Mouse (Mus musculus) heart, embryonic 14.5 days (tissue): ENCODE measurements around the gene U2surp. TPM values are rescaled to one million over a fixed set of nuclear protein-coding genes. Genes with fewer than 3 reads are reported as not detected.

Experiments
- ATAC-seq: fragments of 200-750 bp; cut with Nextera tagmentation; 2 replicates; pipeline ENCODE4 v1.8.0; 2017; ENCODE audit warnings: low read depth, moderate TSS enrichment; ENCODE audit not compliant: insufficient number of reproducible peaks, insufficient read depth, low FRiP score
- H3K27ac ChIP-seq, 2 experiments: fragments of 200-500 bp in 1 of 2; fragments of 300-500 bp in 1 of 2; sonication (generic) in 1 of 2; replicated peaks in 1 of 2; 2 replicates each; pipeline ENCODE4 v1.5.1; 2012 to 2014; ENCODE audit warnings: low read depth in 2 of 2, low read length in 2 of 2, control low read depth in 1 of 2, mild to moderate bottlenecking in 1 of 2, mixed read lengths in 1 of 2; ENCODE audit not compliant: control insufficient read depth in 1 of 2, insufficient read depth in 1 of 2
- H3K27me3 ChIP-seq: fragments of 300-500 bp; sonication (generic); 2 replicates; pipeline ENCODE4 v1.6.1; 2014; ENCODE audit warnings: mild to moderate bottlenecking, low read length, control low read depth; ENCODE audit not compliant: control insufficient read depth, insufficient read depth
- H3K36me3 ChIP-seq: fragments of 300-500 bp; sonication (generic); 2 replicates; pipeline ENCODE4 v1.6.1; 2014; ENCODE audit warnings: mild to moderate bottlenecking, control low read depth, low read length, mixed read lengths; ENCODE audit not compliant: control insufficient read depth, insufficient read depth
- H3K4me1 ChIP-seq, 2 experiments: fragments of 200-500 bp in 1 of 2; fragments of 300-500 bp in 1 of 2; sonication (generic) in 1 of 2; 2 replicates each; pipeline ENCODE4 v1.6.1; 2012 to 2014; ENCODE audit warnings: low read length in 2 of 2, control low read depth in 1 of 2, mixed read lengths in 1 of 2; ENCODE audit not compliant: control insufficient read depth in 2 of 2, insufficient read depth in 2 of 2
- H3K4me2 ChIP-seq: fragments of 300-500 bp; sonication (generic); 2 replicates; pipeline ENCODE4 v1.6.1; 2014; ENCODE audit warnings: mild to moderate bottlenecking, low read length
- H3K4me3 ChIP-seq, 2 experiments: fragments of 200-500 bp in 1 of 2; fragments of 300-500 bp in 1 of 2; sonication (generic) in 1 of 2; 2 replicates each; pipeline ENCODE4 v1.5.1; 2012 to 2014; ENCODE audit warnings: low read length in 2 of 2, mild to moderate bottlenecking in 2 of 2, control low read depth in 1 of 2, low read depth in 1 of 2, moderate library complexity in 1 of 2; ENCODE audit not compliant: control insufficient read depth in 1 of 2, insufficient read depth in 1 of 2
- H3K9ac ChIP-seq: fragments of 300-500 bp; sonication (generic); 2 replicates; pipeline ENCODE4 v1.6.1; 2014; ENCODE audit warnings: mild to moderate bottlenecking, low read length
- H3K9me3 ChIP-seq: fragments of 300-500 bp; sonication (generic); 2 replicates; pipeline ENCODE4 v1.6.1; 2016; ENCODE audit warnings: low read length, control low read depth; ENCODE audit not compliant: control insufficient read depth
- WGBS: fragments of 180-500 bp; shearing (Covaris S2); extraction: QIAGEN DNeasy Blood & Tissue Kit; methylation state at CpG from one replicate; pipeline ENCODE4 v1.1.7; 2014; 5-methylcytosine and 5-hydroxymethylcytosine counted together
- polyA plus RNA-seq: library from polyadenylated mRNA; unstranded; fragments of >200 nt; fragmentation: Nextera tagmentation; extraction: Ambion mirVana; gene quantifications from 2 replicates; pipeline ENCODE4 v1.2.1, GENCODE M21; 2014

Gene U2surp
- polyA plus RNA-seq, 1 experiment from 2014 or later: 77.6 TPM

DNA sequence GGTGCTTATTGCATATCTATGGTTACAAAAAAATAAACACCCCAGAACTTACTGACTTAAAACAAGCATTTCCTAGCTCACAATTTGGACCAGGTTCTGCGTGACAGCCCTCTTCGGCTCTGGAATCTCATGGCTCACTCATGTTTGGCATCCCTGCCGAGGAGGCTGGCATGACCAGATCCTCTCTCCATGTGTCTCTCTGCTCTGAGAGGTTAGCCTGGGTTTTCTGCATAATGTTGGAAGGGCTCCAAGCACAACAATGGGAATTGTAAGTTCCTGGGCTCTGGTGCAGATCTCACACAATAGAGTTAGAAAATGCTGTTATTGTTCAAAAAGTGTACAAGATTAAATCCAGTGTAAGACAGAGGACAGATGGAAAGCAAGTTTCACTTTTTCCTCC, 19.3 kb upstream of the U2surp start:
- Histone ChIP-seq H3K27me3 (no peaks in the 10 kb centered on the region), H3K36me3 (no peaks in the 10 kb centered on the region), H3K4me1 (no peaks in the 10 kb centered on the region), H3K4me2 (no peak overlapping the region), H3K9me3 (no peaks in the 10 kb centered on the region), H3K27ac (no peak overlapping the region), H3K9ac (no peak overlapping the region), H3K4me3 (no peak overlapping the region)
- 56% methylated on average over 3 of the region's 3 CpGs for WGBS
- ATAC-seq: no peak

DNA sequence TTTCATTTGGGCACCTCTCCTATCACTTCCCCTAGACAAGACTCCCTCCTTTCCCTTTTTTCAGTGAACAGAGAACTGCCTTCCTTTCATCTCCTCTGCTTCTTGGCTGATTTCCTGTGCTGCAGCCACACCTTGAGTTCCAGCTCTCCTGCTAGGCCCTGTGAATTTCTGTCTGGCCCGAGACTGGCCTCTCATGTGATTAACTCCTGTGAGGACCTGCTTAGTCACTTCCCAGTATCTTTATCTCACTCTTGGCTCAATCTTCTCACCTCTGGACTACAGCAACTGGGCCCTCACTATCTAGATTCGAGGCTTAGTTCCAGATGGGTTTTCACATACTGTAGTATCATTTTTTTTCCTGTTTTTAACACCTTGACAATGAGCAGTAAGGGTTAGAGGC, 15.9 kb upstream of the U2surp start:
- WGBS: 13% methylated on average over 2 of the region's 2 CpGs
- Histone ChIP-seq H3K9ac (no peak overlapping the region), H3K36me3 (no peaks in the 10 kb centered on the region), H3K4me1 (no peaks in the 10 kb centered on the region), H3K27ac (no peak overlapping the region), H3K4me3 (no peak overlapping the region), H3K9me3 (no peaks in the 10 kb centered on the region), H3K4me2 (no peak overlapping the region), H3K27me3 (no peaks in the 10 kb centered on the region)
- ATAC-seq: no peak

DNA sequence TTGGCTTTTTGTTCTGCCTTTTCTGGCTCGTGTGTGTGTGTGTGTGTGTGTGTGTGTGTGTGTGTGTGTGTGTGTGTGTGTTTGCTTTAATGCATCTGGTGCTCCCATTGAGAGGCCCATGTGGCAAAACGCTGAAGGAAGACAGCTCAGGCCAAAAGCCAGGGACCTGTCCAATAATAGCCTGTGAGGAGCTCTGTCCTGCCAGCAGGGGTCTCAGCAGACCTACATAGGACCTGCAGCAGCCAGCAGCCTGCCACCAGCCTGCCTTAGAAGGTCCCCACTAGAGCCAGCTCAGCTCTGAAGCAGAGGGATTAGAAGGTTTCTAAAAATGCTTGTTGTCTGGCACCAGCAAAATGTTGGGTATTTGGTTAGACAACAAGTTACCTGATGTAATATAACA, 14.2 kb upstream of the U2surp start:
- 23% methylated on average over 2 of the region's 2 CpGs for WGBS
- H3K36me3 ChIP-seq: no peaks in the 10 kb centered on the region
- ATAC-seq: peak; percentile 76; the same call in 1 of the 2 replicates

DNA sequence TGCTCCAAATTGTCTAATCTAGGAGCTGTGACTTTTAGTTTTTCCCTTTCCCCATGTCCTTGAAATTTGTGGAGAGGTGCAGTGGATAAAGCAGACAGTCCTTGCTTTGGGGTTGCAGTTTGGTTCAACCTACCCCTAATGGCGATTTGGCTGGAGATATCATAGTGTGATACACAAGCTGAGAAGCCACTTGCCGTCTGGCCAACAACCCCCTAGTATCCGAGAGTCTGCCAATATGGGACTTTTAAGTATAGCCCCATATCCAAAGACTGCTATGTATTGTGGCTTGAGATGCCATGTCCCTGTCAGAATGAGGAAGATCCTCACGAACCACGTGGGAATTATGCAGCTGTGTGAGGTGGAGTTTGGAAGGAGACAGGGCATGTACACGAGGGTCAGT, 13.6 kb upstream of the U2surp start:
- no peak overlapping the region for H3K4me2 ChIP-seq
- WGBS: 78% methylated on average over 6 of the region's 6 CpGs
- no peak overlapping the region for H3K4me3 ChIP-seq
- no peak for ATAC-seq
- H3K36me3 ChIP-seq: no peaks in the 10 kb centered on the region
- H3K9ac ChIP-seq: no peak overlapping the region
- H3K4me1 ChIP-seq: no peaks in the 10 kb centered on the region
- no peak overlapping the region for H3K27ac ChIP-seq
- H3K27me3 ChIP-seq: no peaks in the 10 kb centered on the region
- no peaks in the 10 kb centered on the region for H3K9me3 ChIP-seq

More for the DNA sequence above, 14.2 kb upstream of the U2surp start:
- Histone ChIP-seq H3K4me1 (no peaks in the 10 kb centered on the region), H3K4me3 (no peak overlapping the region), H3K4me2 (no peak overlapping the region), H3K9ac (no peak overlapping the region), H3K9me3 (no peaks in the 10 kb centered on the region), H3K27me3 (no peaks in the 10 kb centered on the region), H3K27ac (no peak overlapping the region)

DNA sequence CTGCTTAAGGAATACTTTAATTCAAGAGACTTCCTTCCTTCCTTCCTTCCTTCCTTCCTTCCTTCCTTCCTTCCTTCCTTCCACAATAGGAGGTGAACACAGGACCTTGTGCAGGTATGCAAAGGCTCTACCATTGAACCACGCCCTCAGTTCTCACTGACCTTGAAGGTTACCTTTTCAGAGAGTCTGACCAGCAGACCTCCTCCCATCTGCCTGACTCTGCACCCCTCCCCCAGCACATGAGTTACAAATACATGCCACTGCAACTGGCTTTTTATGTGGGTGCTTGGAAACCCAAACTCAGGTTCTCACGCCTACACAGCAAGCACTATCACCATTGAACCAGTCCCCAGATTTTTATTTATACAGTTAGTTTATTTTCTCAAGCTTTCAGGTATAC, 10.8 kb upstream of the U2surp start:
- H3K4me3 ChIP-seq: no peak overlapping the region
- H3K4me1 ChIP-seq: no peaks in the 10 kb centered on the region
- H3K4me2 ChIP-seq: no peak overlapping the region
- H3K27me3 ChIP-seq: no peaks in the 10 kb centered on the region
- no peak overlapping the region for H3K27ac ChIP-seq
- 90% methylated on average over 2 of the region's 2 CpGs for WGBS
- no peak overlapping the region for H3K9ac ChIP-seq
- no peaks in the 10 kb centered on the region for H3K9me3 ChIP-seq
- ATAC-seq: no peak
- no peaks in the 10 kb centered on the region for H3K36me3 ChIP-seq

DNA sequence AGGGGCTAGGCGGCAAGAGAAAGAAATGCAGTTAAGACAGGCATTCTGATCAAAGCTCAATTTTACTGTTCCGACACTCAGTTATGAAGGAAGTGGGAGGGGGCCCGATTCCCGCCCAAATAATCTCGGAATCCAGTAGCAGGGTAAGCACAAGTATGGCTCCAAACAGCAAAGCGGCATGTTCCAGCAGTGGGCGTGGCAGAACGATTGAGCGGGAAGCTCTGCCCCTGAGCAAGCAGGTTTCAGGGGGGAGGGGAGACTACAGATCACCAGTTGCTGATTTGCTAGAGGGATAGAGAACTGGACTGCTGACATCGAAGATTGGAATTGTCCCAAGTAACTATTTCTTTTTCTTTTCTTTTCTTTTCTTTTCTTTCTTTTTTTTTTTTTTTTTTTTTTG, 9.8 kb upstream of the U2surp start:
- H3K4me1 ChIP-seq: no peaks in the 10 kb centered on the region
- H3K9ac ChIP-seq: no peak overlapping the region
- no peaks in the 10 kb centered on the region for H3K36me3 ChIP-seq
- H3K9me3 ChIP-seq: no peaks in the 10 kb centered on the region
- no peak overlapping the region for H3K4me3 ChIP-seq
- H3K4me2 ChIP-seq: no peak overlapping the region
- no peak for ATAC-seq
- no peaks in the 10 kb centered on the region for H3K27me3 ChIP-seq
- WGBS: 34% methylated on average over 10 of the region's 10 CpGs
- no peak overlapping the region for H3K27ac ChIP-seq

DNA sequence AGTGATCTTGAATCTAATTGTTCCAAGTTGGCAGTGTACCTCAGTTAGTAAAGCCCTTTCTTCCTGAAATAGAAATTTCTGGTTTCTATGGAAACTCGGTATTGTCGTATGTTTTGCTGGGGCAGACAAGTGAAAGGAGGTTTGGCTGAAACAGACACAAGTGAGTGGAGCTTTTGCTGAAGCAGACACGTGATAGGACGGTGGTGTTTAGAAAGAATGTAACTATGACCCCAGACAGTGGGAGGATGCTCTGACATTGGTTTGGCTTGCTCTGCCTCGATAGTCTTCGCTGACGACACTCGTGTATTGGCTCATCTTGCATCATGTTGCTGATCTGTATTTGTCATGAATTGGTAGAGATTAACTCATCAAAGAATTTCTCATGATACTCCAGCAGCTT, 9.2 kb upstream of the U2surp start:
- no peaks in the 10 kb centered on the region for H3K9me3 ChIP-seq
- WGBS: 86% methylated on average over 8 of the region's 8 CpGs
- H3K4me2 ChIP-seq: no peak overlapping the region
- no peak overlapping the region for H3K27ac ChIP-seq
- H3K27me3 ChIP-seq: no peaks in the 10 kb centered on the region
- no peak overlapping the region for H3K4me3 ChIP-seq
- no peak overlapping the region for H3K9ac ChIP-seq
- no peaks in the 10 kb centered on the region for H3K4me1 ChIP-seq
- ATAC-seq: no peak
- H3K36me3 ChIP-seq: no peaks in the 10 kb centered on the region

DNA sequence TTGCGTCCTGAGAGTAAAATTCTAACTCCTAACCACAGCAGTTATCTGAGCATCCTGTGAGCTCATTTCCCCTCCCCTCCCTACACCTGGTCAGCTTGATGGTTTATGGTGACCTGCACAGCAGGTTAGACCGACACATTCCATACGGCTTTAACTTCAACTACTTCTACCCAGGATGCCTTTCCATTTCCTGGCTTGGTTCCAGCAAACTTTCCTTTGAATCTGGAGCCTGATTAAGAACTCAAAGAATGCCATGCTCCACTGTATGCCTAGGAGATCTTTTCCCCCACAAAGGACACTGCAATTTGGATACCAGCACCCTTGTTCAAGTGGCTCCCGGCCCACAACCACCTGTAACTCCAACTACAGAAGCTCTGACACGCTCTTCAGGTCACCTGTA, 8.8 kb upstream of the U2surp start:
- 86% methylated on average over 5 of the region's 5 CpGs for WGBS
- H3K4me3 ChIP-seq: no peak overlapping the region
- H3K27me3 ChIP-seq: no peaks in the 10 kb centered on the region
- H3K9ac ChIP-seq: no peak overlapping the region
- no peaks in the 10 kb centered on the region for H3K9me3 ChIP-seq
- H3K4me2 ChIP-seq: no peak overlapping the region
- no peak overlapping the region for H3K27ac ChIP-seq
- ATAC-seq: no peak
- no peaks in the 10 kb centered on the region for H3K36me3 ChIP-seq
- H3K4me1 ChIP-seq: no peaks in the 10 kb centered on the region
